19 mouse cellular contexts compared by ENCODE assay signal in genomic region chr2:73338415-73338814, GRCm38 (mm10). TPM values are rescaled to one million over a fixed set of nuclear protein-coding genes. Genes with fewer than 3 reads are reported as not detected.
A peak's percentile ranks its signal among the peaks of the same experiment; 100 is the strongest.
DNase-seq lines count a peak whose midpoint lies in the region; ATAC-seq and TF ChIP-seq lines count a peak whose summit lies in the region.
"Had no signal": no experiment of that assay in that cellular context is flagged by ENCODE, and none has a peak within 500 bp of the region (broad histone marks: within the 10 kb centered on the region; RNA-seq: fewer than 3 reads in every experiment).

No protein-coding gene starts in this region.

- ATAC-seq in common myeloid progenitor, adult 5-6 weeks (replicated peaks; ENCODE audit: low read depth, poor library complexity, severe bottlenecking) = peak; percentile 66; the same call in 1 of the 2 replicates
- peak; percentile 75 for ATAC-seq in megakaryocyte progenitor cell, adult 5-6 weeks (replicated peaks; ENCODE audit: poor library complexity)
- ATAC-seq in hindbrain, embryonic 13.5 days (ENCODE audit: low FRiP score) = no peak
- ATAC-seq: forebrain, embryonic 13.5 days; forebrain, embryonic 15.5 days; forebrain, postnatal 0 days had no signal

- no peaks in the 10 kb centered on the region for H3K4me1 ChIP-seq in thymus, adult 2 months (replicated peaks; ENCODE audit: control insufficient read depth, insufficient read depth, low read length)
- H3K4me1 ChIP-seq in hindbrain, embryonic 13.5 days (replicated peaks) = no peaks in the 10 kb centered on the region
- H3K4me1 ChIP-seq: embryonic facial prominence, embryonic 10.5 days; embryonic facial prominence, embryonic 12.5 days; forebrain, embryonic 13.5 days; forebrain, embryonic 15.5 days had no signal

- TF ChIP-seq CTCF in thymus, adult 2 months (IDR thresholded peaks at IDR 0.05; ENCODE audit: borderline replicate concordance, control insufficient read depth, extremely low read depth, insufficient read depth, low read length, poor library complexity) = no peak

- no peak overlapping the region for H3K9ac ChIP-seq in hindbrain, embryonic 13.5 days
- H3K9ac ChIP-seq: embryonic facial prominence, embryonic 12.5 days; forebrain, embryonic 13.5 days; forebrain, embryonic 15.5 days; forebrain, postnatal 0 days had no signal

- no peak overlapping the region for H3K4me3 ChIP-seq in thymus, adult 2 months (ENCODE audit: control insufficient read depth, insufficient read depth, low read length)
- no peak overlapping the region for H3K4me3 ChIP-seq in hindbrain, embryonic 13.5 days
- H3K4me3 ChIP-seq: embryonic facial prominence, embryonic 10.5 days; embryonic facial prominence, embryonic 12.5 days; forebrain, embryonic 13.5 days; forebrain, embryonic 15.5 days had no signal

- no peaks in the 10 kb centered on the region for H3K27me3 ChIP-seq in thymus, adult 2 months (ENCODE audit: control insufficient read depth, insufficient read depth, low read length)
- no peaks in the 10 kb centered on the region for H3K27me3 ChIP-seq in hindbrain, embryonic 13.5 days
- H3K27me3 ChIP-seq: embryonic facial prominence, embryonic 12.5 days; forebrain, embryonic 13.5 days; forebrain, embryonic 15.5 days had no signal

- no peak overlapping the region for H3K4me2 ChIP-seq in hindbrain, embryonic 13.5 days
- H3K4me2 ChIP-seq: embryonic facial prominence, embryonic 12.5 days; forebrain, embryonic 13.5 days; forebrain, embryonic 15.5 days had no signal

- WGBS in thymus, adult 2 months = 85% methylated on average over 8 of the region's 8 CpGs
- WGBS in hindbrain, embryonic 13.5 days = 78% methylated on average over 8 of the region's 8 CpGs

- no peak overlapping the region for H3K27ac ChIP-seq in thymus, adult 2 months (ENCODE audit: control insufficient read depth, insufficient read depth, low read length)
- H3K27ac ChIP-seq in hindbrain, embryonic 13.5 days = no peak overlapping the region
- H3K27ac ChIP-seq: embryonic facial prominence, embryonic 10.5 days; embryonic facial prominence, embryonic 12.5 days; forebrain, embryonic 13.5 days; forebrain, embryonic 15.5 days had no signal

- H3K9me3 ChIP-seq in hindbrain, embryonic 13.5 days = no peaks in the 10 kb centered on the region
- H3K9me3 ChIP-seq: embryonic facial prominence, embryonic 10.5 days; embryonic facial prominence, embryonic 12.5 days; forebrain, embryonic 13.5 days; forebrain, embryonic 15.5 days had no signal

- H3K36me3 ChIP-seq in thymus, adult 2 months (ENCODE audit: control insufficient read depth, insufficient read depth, low read length) = no peaks in the 10 kb centered on the region
- no peaks in the 10 kb centered on the region for H3K36me3 ChIP-seq in hindbrain, embryonic 13.5 days
- H3K36me3 ChIP-seq: embryonic facial prominence, embryonic 10.5 days; embryonic facial prominence, embryonic 12.5 days; forebrain, embryonic 15.5 days had no signal

- TF ChIP-seq POLR2A in thymus, adult 2 months (IDR thresholded peaks at IDR 0.05; ENCODE audit: control insufficient read depth, extremely low read depth, insufficient read depth, low read length, poor library complexity) = no peak

- peak; percentile 5 for DNase-seq in c-Kit-positive CD71-negative TER-119-negative erythroid progenitor cells, embryonic 14.5 days (ENCODE audit: low read depth)
- DNase-seq in thymus, adult 2 months = no peak
- DNase-seq in cerebellum, postnatal 36 days = no peak
- DNase-seq: adrenal gland, adult 2 months; adrenal gland, postnatal 10 days; adrenal gland, postnatal 25 days; cerebellum, adult 11-12 months; cerebellum, adult 2 months; cerebellum, adult 9-10 months; cerebellum, postnatal 10 days; cerebellum, postnatal 25 days; forebrain, postnatal 0 days had no signal

RNA-seq across cellular contexts. Expression of gene Cir1, which starts 25.9 kb away (rescaled TPM):
- total RNA-seq in common myeloid progenitor, adult 5-6 weeks (2017) = 24.6 and 30.6 TPM in 2 replicates
- 11.3 and 14.8 TPM in 2 replicates for total RNA-seq in megakaryocyte progenitor cell, adult 5-6 weeks (2015)
- 9.7 and 20.9 TPM in 2 replicates for total RNA-seq in megakaryocyte progenitor cell, adult 5-6 weeks (2017)
- 3.1 and 3.6 TPM in 2 replicates for polyA plus RNA-seq in thymus, adult 2 months (2012; rRNA removed)
- polyA plus RNA-seq in hindbrain, embryonic 13.5 days (2015; fragmentation: Nextera tagmentation; extraction: Ambion mirVana) = 31.9 and 33.0 TPM in 2 replicates

RNA-seq across cellular contexts. Expression of gene Scrn3, which starts 26.0 kb away (rescaled TPM):
- 22.2 and 25.1 TPM in 2 replicates for total RNA-seq in common myeloid progenitor, adult 5-6 weeks (2017)
- 7.5 and 13.9 TPM in 2 replicates for total RNA-seq in megakaryocyte progenitor cell, adult 5-6 weeks (2015)
- 15.5 and 22.7 TPM in 2 replicates for total RNA-seq in megakaryocyte progenitor cell, adult 5-6 weeks (2017)
- polyA plus RNA-seq in thymus, adult 2 months (2012; rRNA removed) = 2.7 and 2.9 TPM in 2 replicates
- polyA plus RNA-seq in hindbrain, embryonic 13.5 days (2015; fragmentation: Nextera tagmentation; extraction: Ambion mirVana) = 9.0 and 9.9 TPM in 2 replicates

RNA-seq across cellular contexts. Expression of gene Gpr155, which starts 48.0 kb away (rescaled TPM):
- total RNA-seq in common myeloid progenitor, adult 5-6 weeks (2017) = 3.9 and 6.2 TPM in 2 replicates
- 1.0 and 1.1 TPM in 2 replicates for total RNA-seq in megakaryocyte progenitor cell, adult 5-6 weeks (2015)
- 1.8 and 2.9 TPM in 2 replicates for total RNA-seq in megakaryocyte progenitor cell, adult 5-6 weeks (2017)
- polyA plus RNA-seq in thymus, adult 2 months (2012; rRNA removed) = 3.1 and 3.5 TPM in 2 replicates
- polyA plus RNA-seq in hindbrain, embryonic 13.5 days (2015; fragmentation: Nextera tagmentation; extraction: Ambion mirVana) = 12.4 and 12.7 TPM in 2 replicates
